Mouse (Mus musculus) kidney, embryonic 14.5 days (tissue): ENCODE measurements at regions not wholly inside any gene's neighbourhood (a gene's known extent, or its start where the extent isn't known, plus 50 kb on each side); places are given as distances from the start of the nearest gene placed in this dataset.
A peak's percentile ranks its signal among the peaks of the same experiment; 100 is the strongest.

Experiments
- ATAC-seq: fragments of 200-750 bp; cut with Nextera tagmentation; 2 replicates; pipeline ENCODE4 v1.8.0; 2017; ENCODE audit warnings: moderate number of reproducible peaks, mild to moderate bottlenecking, moderate TSS enrichment, moderate library complexity; ENCODE audit not compliant: low FRiP score, low TSS enrichment
- H3K27ac ChIP-seq: fragments of 300-500 bp; sonication (generic); 2 replicates; pipeline ENCODE4 v1.5.1; 2014; ENCODE audit warnings: low read depth, mild to moderate bottlenecking, low read length, moderate library complexity, mixed read lengths
- H3K27me3 ChIP-seq: fragments of 300-500 bp; sonication (generic); 2 replicates; pipeline ENCODE4 v1.6.1; 2014; ENCODE audit warnings: mild to moderate bottlenecking, low read length; ENCODE audit not compliant: control insufficient read depth, insufficient read depth
- H3K36me3 ChIP-seq: fragments of 300-500 bp; sonication (generic); 2 replicates; pipeline ENCODE4 v1.6.1; 2014; ENCODE audit warnings: low read length, mixed read lengths; ENCODE audit not compliant: control insufficient read depth, insufficient read depth
- H3K4me1 ChIP-seq: fragments of 300-500 bp; sonication (generic); 2 replicates; pipeline ENCODE4 v1.6.1; 2014; ENCODE audit warnings: low read length, mixed read lengths; ENCODE audit not compliant: control insufficient read depth, insufficient read depth
- H3K4me2 ChIP-seq: fragments of 300-500 bp; sonication (generic); replicated peaks from 2 replicates; pipeline ENCODE4 v1.6.1; 2014; ENCODE audit warnings: low read depth, mild to moderate bottlenecking, low read length
- H3K4me3 ChIP-seq: fragments of 300-500 bp; sonication (generic); 2 replicates; pipeline ENCODE4 v1.5.1; 2014; ENCODE audit warnings: mild to moderate bottlenecking, low read length
- H3K9ac ChIP-seq: fragments of 300-500 bp; sonication (generic); 2 replicates; pipeline ENCODE4 v1.6.1; 2014; ENCODE audit warnings: low read depth, mild to moderate bottlenecking, low read length, moderate library complexity
- H3K9me3 ChIP-seq: fragments of 300-500 bp; sonication (generic); 2 replicates; pipeline ENCODE4 v1.6.1; 2016; ENCODE audit warnings: low read length; ENCODE audit not compliant: control insufficient read depth
- WGBS: fragments of 180-500 bp; shearing (Covaris S2); extraction: QIAGEN DNeasy Blood & Tissue Kit; methylation state at CpG from one replicate; pipeline ENCODE4 v1.1.7; 2014; 5-methylcytosine and 5-hydroxymethylcytosine counted together

- Histone ChIP-seq H3K27me3 (no peaks in the 10 kb centered on the region), H3K9me3 (no peaks in the 10 kb centered on the region), H3K4me1 (no peaks in the 10 kb centered on the region), H3K9ac (no peak overlapping the region), H3K27ac (no peak overlapping the region), H3K4me2 (no peak overlapping the region), H3K36me3 (no peaks in the 10 kb centered on the region), H3K4me3 (no peak overlapping the region)
- 61% methylated on average over 10 of the region's 10 CpGs for WGBS
- no peak for ATAC-seq
Measured at GRCm38 (mm10) chr1:42505048-42505729, 190.4 kb upstream of the Pou3f3 start.

DNA sequence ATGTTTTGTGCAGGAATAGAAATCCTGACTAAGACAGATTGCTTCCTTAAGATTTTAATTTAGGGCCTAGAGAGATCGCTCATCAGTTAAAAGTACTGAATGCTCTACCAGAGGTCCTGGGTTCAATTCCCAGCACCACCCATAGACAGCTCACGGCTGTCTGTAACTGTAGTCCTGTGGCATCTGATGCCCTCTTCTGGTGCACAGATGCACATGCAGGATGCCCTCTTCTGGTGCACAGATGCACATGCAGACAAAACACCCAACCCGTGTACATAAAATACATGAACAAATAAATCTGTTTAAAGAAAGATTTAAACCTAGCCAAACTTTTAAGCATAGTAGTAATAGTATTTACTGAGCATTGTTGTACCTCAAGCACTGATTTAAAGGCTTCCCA lies 181.2 kb upstream of the Pou3f3 start:
- Histone ChIP-seq H3K4me3 (no peak overlapping the region), H3K27me3 (no peaks in the 10 kb centered on the region), H3K36me3 (no peaks in the 10 kb centered on the region), H3K9ac (no peak overlapping the region), H3K27ac (no peak overlapping the region), H3K4me2 (no peak overlapping the region), H3K9me3 (no peaks in the 10 kb centered on the region), H3K4me1 (no peaks in the 10 kb centered on the region)
- whole genome bisulfite sequencing, result 90% methylated on average over 3 of the region's 3 CpGs
- no peak for ATAC-seq

GRCm38 (mm10) chr1:42524401-42524800 lies 171.2 kb upstream of the Pou3f3 start:
- no peak for ATAC-seq
- H3K36me3 ChIP-seq, result no peaks in the 10 kb centered on the region
- WGBS, result 37% methylated on average over 4 of the region's 4 CpGs
- H3K4me1 ChIP-seq, result peaks cover 6% of the 10 kb centered on the region
- H3K4me2 ChIP-seq, result no peak overlapping the region
- no peak overlapping the region for H3K4me3 ChIP-seq
- no peak overlapping the region for H3K27ac ChIP-seq
- H3K9ac ChIP-seq, result no peak overlapping the region
- H3K9me3 ChIP-seq, result no peaks in the 10 kb centered on the region
- no peaks in the 10 kb centered on the region for H3K27me3 ChIP-seq

GRCm38 (mm10) chr1:42527746-42528476 lies 167.7 kb upstream of the Pou3f3 start:
- H3K4me2 ChIP-seq, result no peak overlapping the region; the same call in 1 of the 2 replicates
- peaks cover 6% of the 10 kb centered on the region for H3K4me1 ChIP-seq
- H3K27me3 ChIP-seq, result no peaks in the 10 kb centered on the region
- H3K9me3 ChIP-seq, result no peaks in the 10 kb centered on the region
- no peak overlapping the region for H3K4me3 ChIP-seq
- peak; percentile 61; the same call in 1 of the 2 replicates for ATAC-seq
- WGBS, result 25% methylated on average over 11 of the region's 11 CpGs
- H3K36me3 ChIP-seq, result no peaks in the 10 kb centered on the region
- no peak overlapping the region for H3K9ac ChIP-seq
- no peak overlapping the region for H3K27ac ChIP-seq

DNA sequence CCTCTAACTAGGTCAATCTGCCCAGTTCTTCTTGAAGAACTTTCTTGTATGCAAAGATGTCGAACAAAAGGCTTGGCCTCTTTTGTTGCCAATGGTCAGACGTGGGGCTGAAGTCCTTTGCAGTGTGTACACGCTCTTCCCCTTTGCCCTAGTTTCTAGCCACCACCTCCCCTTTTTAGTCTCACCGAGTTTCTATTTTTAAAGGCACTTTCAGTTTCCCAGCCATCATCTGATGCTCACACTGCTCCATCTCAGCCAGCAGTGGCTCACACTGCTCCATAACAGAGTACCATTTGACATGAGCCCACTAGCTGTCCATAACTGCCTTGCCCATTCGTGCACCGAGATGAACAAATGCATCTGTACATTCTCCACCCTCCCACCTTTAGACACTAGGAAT lies 162.7 kb upstream of the Pou3f3 start:
- no peak overlapping the region for H3K9ac ChIP-seq
- H3K27ac ChIP-seq, result no peak overlapping the region
- H3K4me1 ChIP-seq, result peaks cover 1% of the 10 kb centered on the region
- no peaks in the 10 kb centered on the region for H3K36me3 ChIP-seq
- no peaks in the 10 kb centered on the region for H3K27me3 ChIP-seq
- no peak overlapping the region for H3K4me2 ChIP-seq
- no peaks in the 10 kb centered on the region for H3K9me3 ChIP-seq
- 86% methylated on average over 6 of the region's 6 CpGs for WGBS
- H3K4me3 ChIP-seq, result no peak overlapping the region
- ATAC-seq, result no peak

DNA sequence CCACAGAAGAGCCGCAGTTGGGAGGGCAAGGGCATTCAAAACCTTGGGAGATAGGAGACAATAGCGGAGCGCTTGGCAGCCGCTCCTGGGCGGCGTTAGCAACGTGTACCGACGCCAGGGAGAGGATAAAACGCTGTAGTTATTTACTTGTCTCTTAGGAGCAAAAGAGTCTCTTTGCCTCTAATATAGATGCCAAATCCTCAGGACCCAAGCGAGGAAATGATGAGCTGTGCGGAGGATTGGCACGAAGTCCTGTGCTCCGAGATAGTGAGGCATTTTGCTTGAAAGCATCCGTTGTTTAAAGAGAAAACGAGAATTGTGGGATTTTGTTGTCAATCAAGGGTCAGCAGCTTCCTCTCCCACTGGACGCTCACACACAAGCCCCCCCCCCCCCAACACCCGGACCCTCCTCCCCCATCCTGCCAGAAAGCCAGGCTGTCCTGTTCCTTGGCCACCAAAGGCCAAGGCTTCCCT lies 156.5 kb upstream of the Pou3f3 start:
- H3K4me3 ChIP-seq, result no peak overlapping the region
- H3K36me3 ChIP-seq, result no peaks in the 10 kb centered on the region
- H3K4me1 ChIP-seq, result no peaks in the 10 kb centered on the region; the same call in 1 of the 2 replicates
- H3K27ac ChIP-seq, result no peak overlapping the region
- no peaks in the 10 kb centered on the region for H3K27me3 ChIP-seq
- no peak for ATAC-seq
- 70% methylated on average over 18 of the region's 18 CpGs for WGBS
- H3K4me2 ChIP-seq, result peak overlapping the region; percentile 25; the same call in 1 of the 2 replicates
- no peaks in the 10 kb centered on the region for H3K9me3 ChIP-seq
- no peak overlapping the region for H3K9ac ChIP-seq

- peak; percentile 66; the same call in 1 of the 2 replicates for ATAC-seq
- H3K4me3 ChIP-seq, result no peak overlapping the region
- H3K9me3 ChIP-seq, result no peaks in the 10 kb centered on the region
- H3K27ac ChIP-seq, result no peak overlapping the region
- peak overlapping the region; percentile 25 for H3K4me2 ChIP-seq
- H3K27me3 ChIP-seq, result no peaks in the 10 kb centered on the region
- H3K9ac ChIP-seq, result no peak overlapping the region
- no peaks in the 10 kb centered on the region; the same call in 1 of the 2 replicates for H3K4me1 ChIP-seq
- H3K36me3 ChIP-seq, result no peaks in the 10 kb centered on the region
- WGBS, result 36% methylated on average over 26 of the region's 26 CpGs
Measured at GRCm38 (mm10) chr1:42539541-42540520, 155.7 kb upstream of the Pou3f3 start.

DNA sequence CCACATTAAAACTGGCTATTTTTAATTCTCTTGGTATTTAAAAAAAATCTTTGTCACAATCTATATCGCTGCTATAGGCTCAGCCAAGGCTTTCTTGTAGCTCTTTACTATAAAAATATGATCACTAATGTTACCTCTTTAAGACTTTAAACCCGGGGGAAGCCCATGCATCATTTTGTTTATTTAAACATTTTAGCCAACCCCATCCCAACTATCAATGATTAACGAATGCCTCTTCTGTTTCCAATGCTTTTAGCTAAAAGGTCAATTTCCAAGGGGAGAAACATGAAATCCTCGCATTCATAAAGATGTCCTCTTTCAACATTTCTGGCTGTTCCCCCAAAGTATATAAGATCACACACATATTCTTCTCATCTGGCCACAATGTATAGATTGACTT lies 153.6 kb upstream of the Pou3f3 start:
- no peak for ATAC-seq
- WGBS, result 73% methylated on average over 4 of the region's 4 CpGs
- Histone ChIP-seq H3K27me3 (no peaks in the 10 kb centered on the region), H3K4me3 (no peak overlapping the region), H3K4me2 (no peak overlapping the region), H3K9ac (no peak overlapping the region), H3K9me3 (no peaks in the 10 kb centered on the region), H3K27ac (no peak overlapping the region), H3K4me1 (no peaks in the 10 kb centered on the region; the same call in 1 of the 2 replicates), H3K36me3 (no peaks in the 10 kb centered on the region)
